Mouse (Mus musculus) heart, adult 2 months (tissue): ENCODE measurements at regions not wholly inside any gene's neighbourhood (a gene's known extent, or its start where the extent isn't known, plus 50 kb on each side); places are given as distances from the start of the nearest gene placed in this dataset.

Source experiments
- EP300 ChIP-seq: fragments of 200-500 bp; IDR thresholded peaks from 2 replicates; pipeline ENCODE4 v1.6.1; 2011; ENCODE audit warnings: low read depth, low read length, control low read depth; ENCODE audit not compliant: insufficient read depth
- POLR2A ChIP-seq: fragments of 200-500 bp; IDR thresholded peaks from 2 replicates; pipeline ENCODE4 v1.6.1; 2011; ENCODE audit warnings: mild to moderate bottlenecking, low read depth, low read length, control low read depth; ENCODE audit not compliant: insufficient read depth

- TF ChIP-seq EP300 (no peak), POLR2A (no peak)
These were observed 257.6 kb downstream of the Efnb2 start for GRCm38 (mm10) chr8:8403410-8403809.
